Mouse (Mus musculus): ENCODE results near the gene Fam171b. TPM values are rescaled to one million over a fixed set of nuclear protein-coding genes. Genes with fewer than 3 reads are reported as not detected.

Gene Fam171b
- total RNA-seq, 2 experiments from 2014 or later, result not detected

- no peak for ATAC-seq (replicated peaks; ENCODE audit: low FRiP score, poor library complexity, severe bottlenecking)
These were observed 43.8 kb downstream of the Fam171b start for GRCm38 (mm10) chr2:83856236-83856635.

- no peak for ATAC-seq (replicated peaks; ENCODE audit: low FRiP score, poor library complexity, severe bottlenecking)
These were observed 71.5 kb downstream of the Fam171b start for GRCm38 (mm10) chr2:83883850-83884420.

GRCm38 (mm10) chr2:83893701-83894100, 81.3 kb downstream of the Fam171b start:
- ATAC-seq (replicated peaks; ENCODE audit: low FRiP score, poor library complexity, severe bottlenecking), result no peak

- no peak for ATAC-seq (replicated peaks; ENCODE audit: low FRiP score, poor library complexity, severe bottlenecking)
These were observed 89.6 kb downstream of the Fam171b start for GRCm38 (mm10) chr2:83901896-83902540.

- no peak for ATAC-seq (replicated peaks; ENCODE audit: low FRiP score, poor library complexity, severe bottlenecking)
These were observed 117.1 kb downstream of the Fam171b start for GRCm38 (mm10) chr2:83929478-83930088.

Other genes with a start within 250 kb of the Fam171b start
- gene Zc3h15, start 168.2 kb upstream of the Fam171b start, total RNA-seq (2015; ENCODE audit: low replicate concordance), result 54.6 and 65.2 TPM in 2 replicates
- gene Zc3h15, start 168.2 kb upstream of the Fam171b start, total RNA-seq (2017; ENCODE audit: low replicate concordance), result 96.3 and 134 TPM in 2 replicates
- gene Itgav, start 88.2 kb upstream of the Fam171b start, total RNA-seq (2015; ENCODE audit: low replicate concordance), result 5.6 and 14.0 TPM in 2 replicates
- gene Itgav, start 88.2 kb upstream of the Fam171b start, total RNA-seq (2017; ENCODE audit: low replicate concordance), result 3.5 and 5.3 TPM in 2 replicates
- not detected in 2 replicates for gene Zswim2, start 128.6 kb downstream of the Fam171b start, total RNA-seq (2015; ENCODE audit: low replicate concordance)
- gene Zswim2, start 128.6 kb downstream of the Fam171b start, total RNA-seq (2017; ENCODE audit: low replicate concordance), result not detected in 2 replicates
- gene Gm13698, start 143.1 kb downstream of the Fam171b start, total RNA-seq (2015; ENCODE audit: low replicate concordance), result not detected in 2 replicates
- gene Gm13698, start 143.1 kb downstream of the Fam171b start, total RNA-seq (2017; ENCODE audit: low replicate concordance), result 0.42 TPM in 1 of 2 replicates, not detected in the other
- gene Gm13693, start 148.9 kb downstream of the Fam171b start, total RNA-seq (2015; ENCODE audit: low replicate concordance), result not detected in 2 replicates
- 0.42 TPM in 1 of 2 replicates, not detected in the other for gene Gm13693, start 148.9 kb downstream of the Fam171b start, total RNA-seq (2017; ENCODE audit: low replicate concordance)
- not detected in 2 replicates for gene Gm13695, start 154.7 kb downstream of the Fam171b start, total RNA-seq (2015; ENCODE audit: low replicate concordance)
- gene Gm13695, start 154.7 kb downstream of the Fam171b start, total RNA-seq (2017; ENCODE audit: low replicate concordance), result 0.42 TPM in 1 of 2 replicates, not detected in the other
- gene Gm13696, start 160.5 kb downstream of the Fam171b start, total RNA-seq (2015; ENCODE audit: low replicate concordance), result not detected in 2 replicates
- 0.42 TPM in 1 of 2 replicates, not detected in the other for gene Gm13696, start 160.5 kb downstream of the Fam171b start, total RNA-seq (2017; ENCODE audit: low replicate concordance)
- gene Gm13694, start 166.3 kb downstream of the Fam171b start, total RNA-seq (2015; ENCODE audit: low replicate concordance), result not detected in 2 replicates
- gene Gm13694, start 166.3 kb downstream of the Fam171b start, total RNA-seq (2017; ENCODE audit: low replicate concordance), result 0.42 TPM in 1 of 2 replicates, not detected in the other
- gene Gm13697, start 172.1 kb downstream of the Fam171b start, total RNA-seq (2015; ENCODE audit: low replicate concordance), result not detected in 2 replicates
- 0.42 TPM in 1 of 2 replicates, not detected in the other for gene Gm13697, start 172.1 kb downstream of the Fam171b start, total RNA-seq (2017; ENCODE audit: low replicate concordance)
- not detected in 2 replicates for gene Gm13691, start 177.9 kb downstream of the Fam171b start, total RNA-seq (2015; ENCODE audit: low replicate concordance)
- gene Gm13691, start 177.9 kb downstream of the Fam171b start, total RNA-seq (2017; ENCODE audit: low replicate concordance), result 0.14 TPM in 1 of 2 replicates, not detected in the other